Mouse (Mus musculus) MEL (cell line): ENCODE results near the gene Macf1. TPM values are rescaled to one million over a fixed set of nuclear protein-coding genes. Genes with fewer than 3 reads are reported as not detected.

Experiments
- DNase-seq: peaks from one replicate; pipeline ENCODE4 v3.0.0; 2011; ENCODE audit warnings: low read depth, low spot score
- H3K27ac ChIP-seq: 2 replicates; pipeline ENCODE4 v1.5.1; 2012; ENCODE audit warnings: low read depth, mild to moderate bottlenecking, control low read depth, low read length, moderate library complexity; ENCODE audit not compliant: control insufficient read depth
- H3K27me3 ChIP-seq, 2 experiments: fragments of 150-350 bp in 1 of 2; sonication (generic) in 1 of 2; 2 replicates each; pipeline ENCODE4 v1.6.1; 2012; ENCODE audit warnings: low read length in 2 of 2, mild to moderate bottlenecking in 2 of 2, improper control_type of control experiment in 1 of 2, moderate library complexity in 1 of 2; ENCODE audit not compliant: insufficient read depth in 2 of 2, control insufficient read depth in 1 of 2
- H3K36me3 ChIP-seq, 2 experiments: 2 replicates each; pipeline ENCODE4 v1.6.1; 2012 to 2014; ENCODE audit warnings: low read length in 2 of 2, improper control_type of control experiment in 1 of 2, inconsistent platforms in 1 of 2, mild to moderate bottlenecking in 1 of 2; ENCODE audit not compliant: insufficient read depth in 2 of 2, control insufficient read depth in 1 of 2
- H3K4me1 ChIP-seq, 2 experiments: fragments of 150-350 bp in 1 of 2; sonication (generic) in 1 of 2; 2 replicates each; pipeline ENCODE4 v1.6.1; 2012; ENCODE audit warnings: low read length in 2 of 2, improper control_type of control experiment in 1 of 2, mild to moderate bottlenecking in 1 of 2; ENCODE audit not compliant: insufficient read depth in 2 of 2, control insufficient read depth in 1 of 2
- H3K4me3 ChIP-seq, 2 experiments: fragments of 150-350 bp in 1 of 2; sonication (generic) in 1 of 2; 2 replicates each; pipeline ENCODE4 v1.5.1; 2012; ENCODE audit warnings: low read depth in 2 of 2, low read length in 2 of 2, mild to moderate bottlenecking in 2 of 2, moderate library complexity in 2 of 2, control low read depth in 1 of 2, improper control_type of control experiment in 1 of 2; ENCODE audit not compliant: control insufficient read depth in 1 of 2, insufficient read depth in 1 of 2
- H3K79me2 ChIP-seq: 2 replicates; pipeline ENCODE4 v1.6.1; 2012; ENCODE audit warnings: mild to moderate bottlenecking, low read length, moderate library complexity; ENCODE audit not compliant: control insufficient read depth, poor library complexity, insufficient read depth
- H3K9ac ChIP-seq: 2 replicates; pipeline ENCODE4 v1.6.1; 2012; ENCODE audit warnings: low read depth, mild to moderate bottlenecking, control low read depth, low read length, moderate library complexity; ENCODE audit not compliant: control insufficient read depth, poor library complexity, severe bottlenecking
- H3K9me3 ChIP-seq: fragments of 150-350 bp; sonication (generic); replicated peaks from 2 replicates; pipeline ENCODE4 v1.6.1; 2012; ENCODE audit warnings: mild to moderate bottlenecking, low read length, improper control_type of control experiment, moderate library complexity; ENCODE audit not compliant: insufficient read depth
- CHD1 ChIP-seq: IDR thresholded peaks from 2 replicates; pipeline ENCODE4 v1.6.1; 2012; ENCODE audit warnings: low read depth, mild to moderate bottlenecking, inconsistent platforms, low read length, improper control_type of control experiment
- CHD2 ChIP-seq: IDR thresholded peaks from 2 replicates; pipeline ENCODE4 v1.6.1; 2011; ENCODE audit warnings: low read length, improper control_type of control experiment
- CTCF ChIP-seq, 3 experiments: IDR thresholded peaks in 2 of 3; conservative IDR thresholded peaks in 1 of 3; 2 replicates each; pipeline ENCODE4 v1.5.1; 2011 to 2012; ENCODE audit warnings: low read length in 3 of 3, low read depth in 2 of 3, mild to moderate bottlenecking in 2 of 3, improper control_type of control experiment in 1 of 3, inconsistent platforms in 1 of 3, mixed read lengths in 1 of 3, moderate library complexity in 1 of 3; ENCODE audit not compliant: control insufficient read depth in 1 of 3, insufficient read depth in 1 of 3, poor library complexity in 1 of 3, severe bottlenecking in 1 of 3
- E2F4 ChIP-seq: IDR thresholded peaks from 2 replicates; pipeline ENCODE4 v1.6.1; 2011; ENCODE audit warnings: low read depth, low read length, improper control_type of control experiment, borderline replicate concordance
- ELF1 ChIP-seq: IDR thresholded peaks from 2 replicates; pipeline ENCODE4 v1.6.1; 2014; ENCODE audit warnings: low read depth, mild to moderate bottlenecking, inconsistent platforms, low read length, improper control_type of control experiment, moderate library complexity
- ETS1 ChIP-seq: IDR thresholded peaks from 2 replicates; pipeline ENCODE4 v1.6.1; 2012; ENCODE audit warnings: low read depth, mild to moderate bottlenecking, inconsistent platforms, low read length, improper control_type of control experiment, moderate library complexity
- GATA1 ChIP-seq: IDR thresholded peaks from 2 replicates; pipeline ENCODE4 v1.6.1; 2011; ENCODE audit warnings: low read depth, low read length, improper control_type of control experiment
- JUND ChIP-seq: IDR thresholded peaks from 2 replicates; pipeline ENCODE4 v1.6.1; 2011; ENCODE audit warnings: low read depth, mild to moderate bottlenecking, improper control_type of control experiment, low read length
- KAT2A ChIP-seq: conservative IDR thresholded peaks from 2 replicates; pipeline ENCODE4 v1.6.1; 2012; ENCODE audit warnings: low read depth, low read length, improper control_type of control experiment, inconsistent platforms
- MAFK ChIP-seq: IDR thresholded peaks from 2 replicates; pipeline ENCODE4 v1.6.1; 2011; ENCODE audit warnings: low read depth, mild to moderate bottlenecking, low read length, improper control_type of control experiment, borderline replicate concordance
- MEF2A ChIP-seq: IDR thresholded peaks from 2 replicates; pipeline ENCODE4 v1.6.1; 2014; ENCODE audit warnings: low read depth, mild to moderate bottlenecking, inconsistent platforms, low read length, improper control_type of control experiment; ENCODE audit not compliant: poor library complexity, insufficient replicate concordance, severe bottlenecking; ENCODE audit errors: extremely low read depth
- MXI1 ChIP-seq: IDR thresholded peaks from 2 replicates; pipeline ENCODE4 v1.6.1; 2011; ENCODE audit warnings: mild to moderate bottlenecking, low read depth, low read length, improper control_type of control experiment
- NRF1 ChIP-seq: IDR thresholded peaks from 2 replicates; pipeline ENCODE4 v1.6.1; 2014; ENCODE audit warnings: low read depth, mild to moderate bottlenecking, inconsistent platforms, low read length, improper control_type of control experiment, moderate library complexity; ENCODE audit not compliant: poor library complexity, insufficient read depth, severe bottlenecking
- POLR2AphosphoS2 ChIP-seq: IDR thresholded peaks from 2 replicates; pipeline ENCODE4 v1.6.1; 2011; ENCODE audit warnings: low read length, improper control_type of control experiment
- RAD21 ChIP-seq: IDR thresholded peaks from 2 replicates; pipeline ENCODE4 v1.6.1; 2011; ENCODE audit warnings: mild to moderate bottlenecking, low read depth, low read length, improper control_type of control experiment
- RCOR1 ChIP-seq: IDR thresholded peaks from 2 replicates; pipeline ENCODE4 v1.6.1; 2012; ENCODE audit warnings: low read depth, mild to moderate bottlenecking, inconsistent platforms, low read length, improper control_type of control experiment
- SIN3A ChIP-seq: IDR thresholded peaks from 2 replicates; pipeline ENCODE4 v1.6.1; 2012; ENCODE audit warnings: low read length, improper control_type of control experiment, inconsistent platforms
- TBP ChIP-seq: IDR thresholded peaks from 2 replicates; pipeline ENCODE4 v1.8.0; 2011; ENCODE audit warnings: low read depth, low read length, improper control_type of control experiment
- USF2 ChIP-seq, 2 experiments: IDR thresholded peaks; 2 replicates each; pipeline ENCODE4 v1.6.1; 2011 to 2012; ENCODE audit warnings: improper control_type of control experiment in 2 of 2, low read length in 2 of 2, borderline replicate concordance in 1 of 2, inconsistent platforms in 1 of 2, low read depth in 1 of 2, mild to moderate bottlenecking in 1 of 2; ENCODE audit not compliant: insufficient read depth in 1 of 2
- ZKSCAN1 ChIP-seq: IDR thresholded peaks from 2 replicates; pipeline ENCODE4 v1.6.1; 2012; ENCODE audit warnings: low read depth, mild to moderate bottlenecking, inconsistent platforms, low read length, improper control_type of control experiment, moderate library complexity
- ZMIZ1 ChIP-seq: IDR thresholded peaks from 2 replicates; pipeline ENCODE4 v1.6.1; 2012; ENCODE audit warnings: low read depth, mild to moderate bottlenecking, inconsistent platforms, low read length, improper control_type of control experiment, moderate library complexity
- ZNF384 ChIP-seq: IDR thresholded peaks from 2 replicates; pipeline ENCODE4 v1.6.1; 2012; ENCODE audit warnings: low read depth, mild to moderate bottlenecking, inconsistent platforms, low read length, improper control_type of control experiment
- polyA plus RNA-seq, 2 experiments: library from polyadenylated mRNA; stranded (reverse) in 1 of 2; unstranded in 1 of 2; fragments of >175 nt in 1 of 2; fragments of >200 nt in 1 of 2; gene quantifications; 2 replicates each; pipeline versions ENCODE4 v1.2.1 to v1.2.4; 2012; ENCODE audit warnings: low replicate concordance in 2 of 2, low read depth in 1 of 2; ENCODE audit not compliant: insufficient read length in 2 of 2, insufficient read depth in 1 of 2, missing spikeins in 1 of 2
- total RNA-seq: library from RNA; depleted of rRNA; stranded (reverse); fragments of 300-350 nt; gene quantifications from 2 replicates; pipeline ENCODE4 v1.2.3, GENCODE M21; 2012

Gene Macf1
- total and polyA plus RNA-seq, 3 experiments, result 18.5 to 71.4 (median 60.8) TPM

GRCm38 (mm10) chr4:123552689-123553088 is 131.5 kb downstream of the Macf1 start (continued):
- no peak for TF ChIP-seq ZKSCAN1
- no peak for TF ChIP-seq JUND
- no peak for TF ChIP-seq KAT2A
- no peak for TF ChIP-seq TBP
- no peak for TF ChIP-seq SIN3A
- no peak for TF ChIP-seq POLR2AphosphoS2
- no peak for TF ChIP-seq ZMIZ1

GRCm38 (mm10) chr4:123548317-123548716 is 135.8 kb downstream of the Macf1 start:
- Histone ChIP-seq H3K36me3 (peaks cover 0 to 12% of the 10 kb centered on the region in 2 experiments; a peak in 3 of 4 replicates), H3K27ac (no peak overlapping the region), H3K4me3 (no peak overlapping the region), H3K9me3 (no peaks in the 10 kb centered on the region), H3K9ac (no peak overlapping the region), H3K27me3 (no peaks in the 10 kb centered on the region), H3K4me1 (peaks cover 8 to 9% of the 10 kb centered on the region in 2 experiments; a peak in 3 of 4 replicates), H3K79me2 (no peaks in the 10 kb centered on the region)
- TF ChIP-seq ETS1 (no peak), GATA1 (no peak), MXI1 (no peak), JUND (no peak), ZNF384 (no peak), ZMIZ1 (no peak), CHD2 (no peak), ZKSCAN1 (no peak), NRF1 (no peak), E2F4 (no peak), ELF1 (no peak), MAFK (no peak), TBP (no peak), RCOR1 (no peak), USF2 (IDR thresholded peaks at IDR 0.05; ENCODE audit: borderline replicate concordance in 1 of 2, insufficient read depth in 1 of 2, low read depth in 1 of 2, low read length in 2 of 2) (no peak), MEF2A (no peak), CHD1 (no peak), CTCF (IDR thresholded peaks at IDR 0.05 in 2 of 3, conservative IDR thresholded peaks at IDR 0.05 in 1 of 3; ENCODE audit: control insufficient read depth in 1 of 3, insufficient read depth in 1 of 3, low read depth in 2 of 3, low read length in 3 of 3, poor library complexity in 1 of 3, severe bottlenecking in 1 of 3) (no peak), RAD21 (no peak)
- DNase-seq, result no peak
